Mouse (Mus musculus): Measurements from ENCODE around the gene Rpl36a-ps1.

- TF ChIP-seq CTCF (IDR thresholded peaks at IDR 0.05; ENCODE audit: low read depth) (no peak), EP300 (IDR thresholded peaks at IDR 0.05; ENCODE audit: low read depth) (no peak)
These were observed 3.5 kb downstream of the Rpl36a-ps1 start for GRCm38 (mm10) chr14:98990636-98991035.
